Mouse (Mus musculus) hindbrain, postnatal 0 days (tissue): ENCODE results near the gene Ubap2. TPM values are rescaled to one million over a fixed set of nuclear protein-coding genes. Genes with fewer than 3 reads are reported as not detected.

Experiments
- ATAC-seq: fragments of 200-750 bp; cut with Nextera tagmentation; 2 replicates; pipeline ENCODE4 v1.8.0; 2017; ENCODE audit warnings: mild to moderate bottlenecking, moderate TSS enrichment, moderate library complexity
- DNase-seq: peaks from one replicate; pipeline ENCODE4 v3.0.0-alpha.2; 2015; ENCODE audit warnings: low spot score
- H3K27ac ChIP-seq: fragments of 300-500 bp; sonication (generic); 2 replicates; pipeline ENCODE4 v1.5.1; 2014; ENCODE audit warnings: mild to moderate bottlenecking
- H3K27me3 ChIP-seq: fragments of 300-500 bp; sonication (generic); 2 replicates; pipeline ENCODE4 v1.6.1; 2014; ENCODE audit warnings: low read length, mixed read lengths; ENCODE audit not compliant: insufficient read depth
- H3K36me3 ChIP-seq: fragments of 300-500 bp; sonication (generic); 2 replicates; pipeline ENCODE4 v1.6.1; 2014; ENCODE audit warnings: low read length, mixed read lengths; ENCODE audit not compliant: insufficient read depth
- H3K4me1 ChIP-seq: fragments of 300-500 bp; sonication (generic); 2 replicates; pipeline ENCODE4 v1.6.1; 2014; ENCODE audit warnings: antibody characterized with exemption, low read length, mixed read lengths; ENCODE audit not compliant: insufficient read depth
- H3K4me2 ChIP-seq: fragments of 300-500 bp; sonication (generic); 2 replicates; pipeline ENCODE4 v1.6.1; 2014; ENCODE audit warnings: low read depth, mild to moderate bottlenecking, low read length, moderate library complexity, mixed read lengths
- H3K4me3 ChIP-seq: fragments of 300-500 bp; sonication (generic); 2 replicates; pipeline ENCODE4 v1.5.1; 2014; ENCODE audit warnings: low read length
- H3K9ac ChIP-seq: fragments of 300-500 bp; sonication (generic); replicated peaks from 2 replicates; pipeline ENCODE4 v1.6.1; 2014; ENCODE audit warnings: mild to moderate bottlenecking, low read length, moderate library complexity, mixed read lengths
- H3K9me3 ChIP-seq: fragments of 300-500 bp; sonication (generic); 2 replicates; pipeline ENCODE4 v1.6.1; 2016; ENCODE audit warnings: low read length, mixed read lengths
- CTCF ChIP-seq: IDR thresholded peaks from 2 replicates; pipeline ENCODE4 v1.5.1; 2016; ENCODE audit warnings: antibody characterized with exemption, control low read depth, low read depth
- WGBS: fragments of 180-500 bp; shearing (Covaris S2); extraction: QIAGEN DNeasy Blood & Tissue Kit; methylation state at CpG from one replicate; pipeline ENCODE4 v1.1.7; 2014; 5-methylcytosine and 5-hydroxymethylcytosine counted together
- polyA plus RNA-seq: library from polyadenylated mRNA; unstranded; fragments of >200 nt; fragmentation: Nextera tagmentation; extraction: Ambion mirVana; gene quantifications from 2 replicates; pipeline ENCODE4 v1.2.1, GENCODE M21; 2015
- total RNA-seq: library from RNA; depleted of rRNA; stranded (reverse); fragments of >200 nt; gene quantifications from 2 replicates; pipeline ENCODE4 v1.2.3, GENCODE M21; 2014

Ubap2 gene
- total and polyA plus RNA-seq, 2 experiments from 2014 or later: 31.0 to 33.8 TPM

DNA sequence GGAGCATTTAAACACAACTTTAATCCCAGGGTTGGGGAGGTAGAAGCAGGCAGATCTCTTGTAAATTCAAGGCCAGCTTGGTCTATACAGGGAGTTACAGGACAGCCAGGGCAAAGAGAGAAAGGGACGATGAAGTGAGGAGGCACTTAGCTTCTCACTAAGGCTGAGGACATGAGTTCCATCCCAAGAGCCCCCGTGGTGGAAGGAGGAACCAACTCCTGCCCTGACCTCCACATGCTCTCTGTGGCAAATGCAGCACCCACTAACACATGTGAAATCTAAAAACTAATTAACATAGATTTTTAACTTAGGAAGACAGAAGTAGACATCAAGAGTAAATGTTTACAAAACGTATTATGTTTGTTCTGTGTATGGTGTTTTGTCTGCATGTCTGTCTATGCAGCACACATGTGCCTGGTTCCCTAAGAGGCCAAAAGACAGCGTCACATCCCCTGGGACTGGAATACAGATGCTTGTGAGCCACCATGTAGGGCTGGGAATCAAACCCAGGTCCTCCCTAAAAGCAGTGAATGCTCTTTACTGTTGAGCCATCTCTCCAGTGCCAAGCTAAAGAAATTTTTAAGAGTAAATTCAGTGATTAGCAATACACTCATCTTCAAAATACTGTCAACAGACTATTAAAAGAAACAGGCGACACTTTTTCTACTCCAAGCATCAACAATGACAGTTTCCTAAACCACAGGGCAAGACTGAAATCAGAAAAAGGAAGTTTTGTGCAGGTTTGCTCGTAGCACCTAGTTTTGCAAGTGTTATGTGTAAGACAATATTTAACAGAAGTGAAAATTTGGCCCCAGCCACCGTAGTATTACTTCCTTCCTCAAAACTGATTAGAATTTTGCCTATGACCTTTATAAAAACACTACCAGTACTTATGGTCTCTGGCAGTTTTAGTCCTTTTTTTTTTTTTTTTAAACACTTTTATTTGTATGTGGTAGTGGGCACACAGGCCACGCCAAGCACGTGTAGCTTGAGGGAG is 35.9 kb upstream of the Ubap2 start:
- peaks cover 3% of the 10 kb centered on the region; the same call in 1 of the 2 replicates for H3K36me3 ChIP-seq
- ATAC-seq (no peak), DNase-seq (no peak)
- peaks cover 10% of the 10 kb centered on the region for H3K4me1 ChIP-seq
- no peak overlapping the region for H3K4me2 ChIP-seq
- no peaks in the 10 kb centered on the region for H3K27me3 ChIP-seq
- 90% methylated on average over 9 of the region's 9 CpGs for WGBS
- no peak overlapping the region for H3K4me3 ChIP-seq
- no peaks in the 10 kb centered on the region for H3K9me3 ChIP-seq
- TF ChIP-seq CTCF: no peak
- H3K27ac ChIP-seq: no peak overlapping the region
- H3K9ac ChIP-seq: no peak overlapping the region

DNA sequence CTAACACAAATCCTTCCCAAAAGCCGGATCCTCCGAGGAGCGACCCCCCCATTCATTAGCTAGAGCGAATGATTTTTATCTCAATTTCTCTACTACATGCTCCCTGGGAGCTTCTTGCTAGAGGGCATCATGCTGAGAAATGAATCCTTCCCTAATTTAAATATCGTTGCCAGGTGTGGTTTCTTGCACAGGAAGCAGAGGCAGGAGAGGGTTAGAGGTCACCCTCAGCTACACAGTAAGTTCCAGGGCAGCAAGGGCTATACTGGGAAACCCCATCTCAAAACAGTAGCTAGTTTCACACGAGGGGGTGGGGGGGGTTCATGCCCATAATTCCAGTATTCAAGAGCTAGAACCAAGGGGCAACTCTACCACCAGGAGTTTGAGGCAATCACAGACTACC is 32.5 kb upstream of the Ubap2 start:
- DNase-seq (no peak), ATAC-seq (no peak)
- Histone ChIP-seq H3K9me3 (no peaks in the 10 kb centered on the region), H3K36me3 (peaks cover 3% of the 10 kb centered on the region; the same call in 1 of the 2 replicates), H3K27me3 (no peaks in the 10 kb centered on the region), H3K4me3 (no peak overlapping the region), H3K27ac (no peak overlapping the region), H3K9ac (no peak overlapping the region), H3K4me2 (no peak overlapping the region), H3K4me1 (no peaks in the 10 kb centered on the region; the same call in 1 of the 2 replicates)
- TF ChIP-seq CTCF: no peak
- WGBS: 80% methylated on average over 6 of the region's 6 CpGs

DNA sequence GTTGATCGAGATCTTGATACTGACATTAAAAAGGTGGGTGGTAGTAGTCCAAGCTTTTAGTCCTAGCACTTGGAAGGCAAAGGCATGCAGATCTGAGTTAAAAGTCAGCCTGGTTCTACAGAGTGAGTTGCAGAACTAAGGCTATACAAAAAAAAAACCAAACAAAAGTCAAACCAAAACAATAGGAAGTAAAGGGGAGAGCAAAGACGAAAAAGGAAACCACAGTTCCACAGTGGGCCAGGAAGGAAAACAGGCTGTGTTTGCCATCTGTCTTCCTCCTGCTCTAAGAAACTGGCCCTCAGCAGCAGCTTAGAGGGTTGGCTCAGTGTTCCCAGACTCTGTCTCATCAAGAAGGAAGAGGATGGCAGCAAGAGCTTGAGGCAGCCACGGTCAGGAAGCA is 29.4 kb upstream of the Ubap2 start:
- ATAC-seq (no peak), DNase-seq (no peak)
- no peak overlapping the region for H3K4me3 ChIP-seq
- H3K4me1 ChIP-seq: no peaks in the 10 kb centered on the region
- no peak overlapping the region for H3K9ac ChIP-seq
- H3K27ac ChIP-seq: peak overlapping the region; percentile 17; the same call in 1 of the 2 replicates
- H3K27me3 ChIP-seq: no peaks in the 10 kb centered on the region
- no peak for TF ChIP-seq CTCF
- no peak overlapping the region for H3K4me2 ChIP-seq
- peaks cover 31% of the 10 kb centered on the region for H3K36me3 ChIP-seq
- WGBS: 55% methylated on average over 3 of the region's 3 CpGs
- H3K9me3 ChIP-seq: no peaks in the 10 kb centered on the region

DNA sequence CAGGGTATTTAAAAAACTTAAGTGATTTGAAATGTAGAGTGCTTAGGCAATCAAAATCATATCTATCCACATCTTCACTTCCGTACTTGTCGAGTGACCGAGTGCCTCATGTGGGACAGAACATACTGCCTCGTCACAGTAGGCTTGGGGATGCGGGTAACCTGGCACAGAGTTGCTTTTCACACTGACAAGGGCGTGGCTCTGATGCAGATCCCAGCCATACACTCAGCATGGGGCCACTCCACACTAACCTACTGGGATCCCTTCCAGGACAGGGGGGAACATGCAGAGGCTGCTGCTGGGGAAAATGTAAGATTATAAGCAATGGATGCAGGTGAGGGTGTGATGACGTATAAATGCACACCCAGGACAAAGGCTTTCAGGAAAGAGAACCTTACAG is 28.7 kb upstream of the Ubap2 start:
- Histone ChIP-seq H3K4me1 (no peaks in the 10 kb centered on the region), H3K27ac (no peak overlapping the region), H3K9ac (no peak overlapping the region), H3K9me3 (no peaks in the 10 kb centered on the region), H3K36me3 (peaks cover 37% of the 10 kb centered on the region), H3K4me3 (no peak overlapping the region), H3K4me2 (no peak overlapping the region), H3K27me3 (no peaks in the 10 kb centered on the region)
- DNase-seq (no peak), ATAC-seq (no peak)
- no peak for TF ChIP-seq CTCF
- WGBS: 72% methylated on average over 7 of the region's 7 CpGs

DNA sequence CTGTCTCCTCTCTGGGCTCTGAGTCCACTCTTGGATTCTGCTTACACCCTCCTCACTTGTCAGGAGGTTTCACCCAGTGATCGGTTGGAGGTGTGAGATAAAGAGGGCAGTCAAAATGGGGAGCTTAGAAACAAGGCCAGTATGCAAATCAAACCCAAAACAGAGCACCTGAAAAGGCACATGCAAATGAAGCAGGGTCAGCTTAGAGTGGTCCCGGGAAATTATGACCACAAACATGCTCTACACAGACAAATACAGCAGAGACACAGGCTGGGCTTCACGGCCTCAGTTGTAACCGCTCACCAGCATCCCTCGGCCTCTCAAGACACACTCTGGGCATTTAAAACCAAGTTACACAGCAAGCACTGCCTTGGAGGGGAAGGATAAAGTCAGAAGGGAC is 24.0 kb upstream of the Ubap2 start:
- WGBS: 91% methylated on average over 5 of the region's 5 CpGs
- TF ChIP-seq CTCF: no peak
- H3K27me3 ChIP-seq: no peaks in the 10 kb centered on the region

DNA sequence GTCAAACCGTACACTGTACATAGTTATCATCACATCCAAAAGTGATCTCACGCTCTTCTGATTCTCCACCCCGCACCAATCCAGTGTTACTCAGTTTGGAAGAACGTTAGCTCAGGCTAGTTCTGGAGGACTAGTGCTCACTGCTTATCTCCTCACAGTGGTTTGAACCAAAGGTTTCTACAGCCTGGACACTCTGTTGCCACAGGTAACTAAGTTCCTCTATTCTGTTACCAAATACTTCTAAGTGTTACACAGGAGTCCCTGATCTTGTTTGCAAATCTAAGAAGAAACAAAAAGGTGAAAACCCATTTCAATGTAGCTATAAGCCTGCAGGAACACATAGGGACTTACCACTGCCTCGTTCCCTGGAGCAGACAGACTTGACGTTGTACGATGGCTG is 21.0 kb upstream of the Ubap2 start:
- WGBS: 95% methylated on average over 7 of the region's 7 CpGs
- peaks cover 76% of the 10 kb centered on the region for H3K36me3 ChIP-seq
- no peaks in the 10 kb centered on the region for H3K27me3 ChIP-seq
- H3K4me2 ChIP-seq: no peak overlapping the region
- H3K9ac ChIP-seq: no peak overlapping the region
- no peaks in the 10 kb centered on the region for H3K4me1 ChIP-seq
- no peak for ATAC-seq
- H3K4me3 ChIP-seq: no peak overlapping the region
- DNase-seq: no peak
- H3K9me3 ChIP-seq: no peaks in the 10 kb centered on the region
- TF ChIP-seq CTCF: no peak
- H3K27ac ChIP-seq: no peak overlapping the region

More for the DNA sequence above, 24.0 kb upstream of the Ubap2 start:
- Histone ChIP-seq H3K4me1 (no peaks in the 10 kb centered on the region), H3K4me2 (no peak overlapping the region), H3K9me3 (no peaks in the 10 kb centered on the region), H3K36me3 (peaks cover 60% of the 10 kb centered on the region), H3K9ac (no peak overlapping the region), H3K4me3 (no peak overlapping the region), H3K27ac (no peak overlapping the region)
- no peak for ATAC-seq
- DNase-seq: no peak

DNA sequence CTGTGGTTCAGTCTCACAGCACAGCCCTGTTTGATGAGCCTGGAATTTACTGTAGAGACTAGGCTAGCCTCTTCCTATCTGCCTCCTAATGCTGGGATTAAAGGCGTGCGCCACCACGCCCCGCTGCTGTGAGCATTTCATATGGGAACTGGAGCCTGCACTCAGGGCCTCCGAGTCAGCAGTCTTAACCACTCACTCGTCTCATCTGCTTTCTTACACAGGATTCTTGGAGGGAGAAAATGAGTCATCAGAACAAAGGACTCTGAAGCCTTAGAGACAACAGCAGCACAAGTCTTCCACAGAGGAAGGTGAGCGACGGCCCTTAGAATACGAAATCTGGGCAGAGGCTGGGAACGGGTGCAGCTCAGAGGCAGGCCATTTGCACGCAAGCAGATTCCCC is 20.6 kb upstream of the Ubap2 start:
- Histone ChIP-seq H3K27me3 (no peaks in the 10 kb centered on the region), H3K4me1 (no peaks in the 10 kb centered on the region), H3K9ac (no peak overlapping the region), H3K36me3 (peaks cover 75% of the 10 kb centered on the region), H3K27ac (no peak overlapping the region), H3K4me3 (no peak overlapping the region), H3K9me3 (no peaks in the 10 kb centered on the region), H3K4me2 (no peak overlapping the region)
- ATAC-seq (no peak), DNase-seq (no peak)
- 92% methylated on average over 11 of the region's 11 CpGs for WGBS
- no peak for TF ChIP-seq CTCF
